Mouse (Mus musculus) limb, embryonic 14.5 days (tissue): ENCODE measurements around the gene Parva. TPM values are rescaled to one million over a fixed set of nuclear protein-coding genes. Genes with fewer than 3 reads are reported as not detected.
A peak's percentile ranks its signal among the peaks of the same experiment; 100 is the strongest.

Source experiments
- ATAC-seq: fragments of 200-750 bp; cut with Nextera tagmentation; 2 replicates; pipeline ENCODE4 v1.8.0; 2017; ENCODE audit warnings: low read depth, moderate number of reproducible peaks, moderate TSS enrichment; ENCODE audit not compliant: low FRiP score
- DNase-seq: peaks from one replicate; pipeline ENCODE4 v3.0.0-alpha.2; 2015; ENCODE audit warnings: low spot score
- H3K27ac ChIP-seq: fragments of 300-500 bp; sonication (generic); replicated peaks from 2 replicates; pipeline ENCODE4 v1.5.1; 2014; ENCODE audit warnings: low read depth, mild to moderate bottlenecking, low read length, moderate library complexity, mixed read lengths
- H3K27me3 ChIP-seq: fragments of 300-500 bp; sonication (generic); 2 replicates; pipeline ENCODE4 v1.6.1; 2014; ENCODE audit warnings: low read length, mixed read lengths; ENCODE audit not compliant: control insufficient read depth, insufficient read depth
- H3K36me3 ChIP-seq: fragments of 300-500 bp; sonication (generic); 2 replicates; pipeline ENCODE4 v1.6.1; 2014; ENCODE audit warnings: mild to moderate bottlenecking, low read length, moderate library complexity, mixed read lengths; ENCODE audit not compliant: control insufficient read depth, insufficient read depth
- H3K4me1 ChIP-seq: fragments of 300-500 bp; sonication (generic); 2 replicates; pipeline ENCODE4 v1.6.1; 2014; ENCODE audit warnings: antibody characterized with exemption, low read length, mixed read lengths; ENCODE audit not compliant: control insufficient read depth, insufficient read depth
- H3K4me2 ChIP-seq: fragments of 300-500 bp; sonication (generic); replicated peaks from 2 replicates; pipeline ENCODE4 v1.6.1; 2014; ENCODE audit warnings: low read depth, mild to moderate bottlenecking, low read length, moderate library complexity; ENCODE audit not compliant: severe bottlenecking
- H3K4me3 ChIP-seq: fragments of 300-500 bp; sonication (generic); replicated peaks from 2 replicates; pipeline ENCODE4 v1.5.1; 2014; ENCODE audit warnings: low read length
- H3K9ac ChIP-seq: fragments of 300-500 bp; sonication (generic); 2 replicates; pipeline ENCODE4 v1.6.1; 2014; ENCODE audit warnings: mild to moderate bottlenecking, low read depth, low read length, moderate library complexity; ENCODE audit not compliant: severe bottlenecking
- H3K9me3 ChIP-seq: fragments of 300-500 bp; sonication (generic); 2 replicates; pipeline ENCODE4 v1.6.1; 2016; ENCODE audit warnings: low read length; ENCODE audit not compliant: control insufficient read depth
- POLR2A ChIP-seq: fragments of 200-500 bp; IDR thresholded peaks from 2 replicates; pipeline ENCODE4 v1.8.0; 2012; ENCODE audit warnings: inconsistent platforms, mild to moderate bottlenecking, moderate library complexity, borderline replicate concordance; ENCODE audit not compliant: insufficient read depth, insufficient read length; ENCODE audit errors: extremely low read depth
- WGBS: fragments of 180-500 bp; shearing (Covaris S2); extraction: QIAGEN DNeasy Blood & Tissue Kit; methylation state at CpG from one replicate; pipeline ENCODE4 v1.1.7; 2014; 5-methylcytosine and 5-hydroxymethylcytosine counted together
- polyA plus RNA-seq, 2 experiments: library from polyadenylated mRNA; depleted of rRNA in 1 of 2; stranded (reverse) in 1 of 2; unstranded in 1 of 2; fragments of >200 nt; fragmentation: Nextera tagmentation in 1 of 2; extraction: Ambion mirVana in 1 of 2; gene quantifications; 2 replicates each; pipeline versions ENCODE4 v1.2.1 to v1.2.3; 2012 to 2014

Parva gene
- polyA plus RNA-seq, 2 experiments = 82.2 to 88.8 TPM

- Histone ChIP-seq H3K36me3 (no peaks in the 10 kb centered on the region), H3K27me3 (no peaks in the 10 kb centered on the region), H3K9me3 (no peaks in the 10 kb centered on the region), H3K9ac (no peak overlapping the region), H3K4me2 (no peak overlapping the region), H3K27ac (no peak overlapping the region), H3K4me3 (no peak overlapping the region), H3K4me1 (peaks cover 2% of the 10 kb centered on the region; the same call in 1 of the 2 replicates)
- no peak for TF ChIP-seq POLR2A
- no peak for DNase-seq
- ATAC-seq = no peak
- 87% methylated on average over 3 of the region's 3 CpGs for WGBS
These were observed 17.3 kb upstream of the Parva start for GRCm38 (mm10) chr7:112409991-112410390.

- no peaks in the 10 kb centered on the region for H3K36me3 ChIP-seq
- ATAC-seq (no peak), DNase-seq (no peak)
- TF ChIP-seq POLR2A = no peak
- H3K27me3 ChIP-seq = no peaks in the 10 kb centered on the region
- H3K9me3 ChIP-seq = no peaks in the 10 kb centered on the region
- H3K4me2 ChIP-seq = no peak overlapping the region
- H3K9ac ChIP-seq = no peak overlapping the region
- no peak overlapping the region for H3K27ac ChIP-seq
- H3K4me1 ChIP-seq = peaks cover 20% of the 10 kb centered on the region
- WGBS = 74% methylated on average over 6 of the region's 6 CpGs
- no peak overlapping the region for H3K4me3 ChIP-seq
These were observed 14.0 kb upstream of the Parva start for GRCm38 (mm10) chr7:112413286-112413685.

- H3K36me3 ChIP-seq = no peaks in the 10 kb centered on the region
- no peaks in the 10 kb centered on the region for H3K27me3 ChIP-seq
- no peak for TF ChIP-seq POLR2A
- peaks cover 20% of the 10 kb centered on the region for H3K4me1 ChIP-seq
- H3K4me2 ChIP-seq = peak overlapping the region; percentile 33
- no peak overlapping the region; the same call in 1 of the 2 replicates for H3K9ac ChIP-seq
- WGBS = 7% methylated on average over 14 of the region's 14 CpGs
- no peak overlapping the region for H3K27ac ChIP-seq
- H3K9me3 ChIP-seq = no peaks in the 10 kb centered on the region
- DNase-seq (no peak), ATAC-seq (no peak)
- no peak overlapping the region; the same call in 1 of the 2 replicates for H3K4me3 ChIP-seq
These were observed 11.2 kb upstream of the Parva start for GRCm38 (mm10) chr7:112416058-112416526.

- Histone ChIP-seq H3K9me3 (no peaks in the 10 kb centered on the region), H3K27ac (no peak overlapping the region), H3K27me3 (no peaks in the 10 kb centered on the region), H3K9ac (no peak overlapping the region), H3K4me3 (no peak overlapping the region), H3K4me1 (peaks cover 20% of the 10 kb centered on the region), H3K4me2 (no peak overlapping the region), H3K36me3 (no peaks in the 10 kb centered on the region)
- TF ChIP-seq POLR2A = no peak
- no peak for DNase-seq
- ATAC-seq = no peak
- 19% methylated on average over 5 of the region's 7 CpGs for WGBS
These were observed 10.4 kb upstream of the Parva start for GRCm38 (mm10) chr7:112416730-112417513.

- DNase-seq (no peak), ATAC-seq (no peak)
- Histone ChIP-seq H3K4me1 (peaks cover 20% of the 10 kb centered on the region), H3K4me3 (no peak overlapping the region), H3K4me2 (no peak overlapping the region), H3K36me3 (no peaks in the 10 kb centered on the region), H3K27ac (no peak overlapping the region), H3K9me3 (no peaks in the 10 kb centered on the region), H3K9ac (no peak overlapping the region), H3K27me3 (no peaks in the 10 kb centered on the region)
- TF ChIP-seq POLR2A = no peak
- 75% methylated on average over 4 of the region's 4 CpGs for WGBS
These were observed 9.7 kb upstream of the Parva start for GRCm38 (mm10) chr7:112417598-112417997.
